Mouse (Mus musculus) right cerebral cortex, postnatal 25 days (tissue): Measurements from ENCODE around the gene Defb35.
"Not testable (repeated sequence)": the region's sequence is repeated elsewhere in the genome, so short reads cannot be mapped to it uniquely, and the experiment has no call there.

Experiments
- DNase-seq: peaks from one replicate; pipeline ENCODE4 v3.0.0; 2022

The Defb35 gene

DNA sequence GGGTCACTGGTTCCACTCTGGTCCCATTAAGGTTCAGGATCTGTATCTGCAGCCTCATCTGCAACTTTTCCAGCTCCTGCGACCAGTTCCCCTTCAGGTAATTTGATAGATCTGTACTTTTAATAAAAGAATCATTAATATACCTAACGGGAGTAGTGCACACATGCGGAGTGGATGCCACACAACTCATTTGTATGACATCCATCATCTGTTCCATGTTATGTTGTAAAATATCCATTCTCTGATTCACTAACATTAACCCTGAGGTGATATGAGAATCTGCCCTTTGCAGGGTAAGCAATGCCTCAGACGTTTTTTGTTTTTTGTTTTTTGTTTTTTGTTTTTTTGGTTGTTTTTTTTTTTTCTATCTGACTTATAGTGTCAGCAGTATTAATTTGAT lies at the start of gene Defb35:
TSS of gene Defb35 (plus strand) at position 301 of the 400 bp plus-strand sequence.
- DNase-seq = not testable (repeated sequence)

DNA sequence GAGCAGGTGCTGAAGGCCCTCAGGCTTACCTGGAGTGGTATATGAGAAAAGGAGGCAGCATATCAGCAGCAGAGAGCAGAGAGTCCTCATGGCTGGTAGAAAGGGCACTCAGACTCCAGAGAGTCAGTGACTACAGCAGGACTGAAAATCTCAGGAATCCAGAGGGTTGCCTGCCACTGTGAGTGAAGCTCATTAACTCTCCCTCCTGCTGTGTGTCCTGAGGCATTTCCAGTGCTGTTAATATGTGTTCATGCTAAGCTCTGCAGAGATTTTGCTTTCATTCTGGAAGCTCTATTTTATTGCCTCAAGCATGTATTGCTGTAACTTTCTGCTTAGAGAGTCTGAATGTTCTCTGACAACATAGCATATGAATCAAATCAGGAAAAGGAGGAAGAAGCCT lies 31.9 kb upstream of the Defb35 start, which contains the start of gene Defb11:
TSS of gene Defb11 (minus strand) at position 123 of the 400 bp plus-strand sequence.
- not testable (repeated sequence) for DNase-seq

DNA sequence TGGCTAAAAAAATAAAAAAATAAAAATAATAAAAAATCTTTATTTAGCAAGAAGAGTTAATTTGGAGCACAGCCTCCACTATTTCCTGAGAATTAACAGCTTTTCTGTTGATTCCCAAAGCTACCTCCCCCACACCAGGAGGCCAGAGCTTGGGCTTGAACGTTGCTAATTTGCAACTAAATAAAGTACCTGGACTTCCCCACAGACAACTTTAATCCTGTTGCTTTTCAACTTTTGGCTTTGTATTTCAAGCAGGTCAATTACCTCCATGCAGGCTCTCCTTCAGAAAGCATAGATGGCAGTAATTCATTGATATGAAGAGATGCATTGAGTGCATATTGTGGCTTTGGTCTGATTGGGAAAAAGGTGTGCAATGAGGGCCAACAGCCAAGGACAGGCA lies 26.2 kb upstream of the Defb35 start:
- no peak for DNase-seq

DNA sequence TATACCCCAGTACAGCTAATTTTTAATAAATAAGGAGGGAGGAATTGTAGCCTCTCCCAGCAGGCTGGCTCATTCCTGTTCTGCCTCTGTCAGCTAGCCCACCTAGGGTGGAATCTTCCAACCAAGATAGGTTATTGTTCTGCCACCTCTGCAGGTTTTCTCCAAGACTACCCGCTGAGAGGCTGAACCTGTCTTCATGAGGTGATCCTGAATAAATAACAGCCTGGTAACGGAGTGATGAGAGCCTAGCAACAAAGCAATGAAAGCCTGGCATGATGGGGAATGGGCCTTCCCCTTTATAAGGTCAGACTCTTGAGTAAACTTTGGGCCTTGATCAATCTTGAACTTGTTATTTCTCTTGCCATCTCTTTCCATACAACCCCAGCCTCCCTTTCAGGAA lies 25.6 kb upstream of the Defb35 start:
- DNase-seq = no peak

DNA sequence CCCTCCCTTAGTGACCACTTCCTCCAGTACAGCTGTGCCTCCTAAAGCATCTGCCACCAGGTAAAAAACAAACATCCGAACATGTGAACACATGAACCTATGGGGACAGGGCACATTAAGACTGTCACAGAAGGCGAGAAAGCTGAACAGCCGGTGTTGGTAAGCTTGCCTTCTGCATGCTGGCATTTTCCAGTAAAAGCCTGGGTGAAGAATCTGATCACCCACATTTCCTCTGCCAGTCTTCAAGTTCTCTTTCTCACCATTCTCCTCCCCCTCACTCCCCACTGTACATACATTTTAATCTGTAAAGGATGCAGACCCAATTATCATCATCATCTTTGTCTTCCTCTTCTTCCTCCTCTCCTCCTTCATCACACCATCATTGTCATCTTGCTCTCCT lies 22.5 kb upstream of the Defb35 start:
- no peak for DNase-seq

DNA sequence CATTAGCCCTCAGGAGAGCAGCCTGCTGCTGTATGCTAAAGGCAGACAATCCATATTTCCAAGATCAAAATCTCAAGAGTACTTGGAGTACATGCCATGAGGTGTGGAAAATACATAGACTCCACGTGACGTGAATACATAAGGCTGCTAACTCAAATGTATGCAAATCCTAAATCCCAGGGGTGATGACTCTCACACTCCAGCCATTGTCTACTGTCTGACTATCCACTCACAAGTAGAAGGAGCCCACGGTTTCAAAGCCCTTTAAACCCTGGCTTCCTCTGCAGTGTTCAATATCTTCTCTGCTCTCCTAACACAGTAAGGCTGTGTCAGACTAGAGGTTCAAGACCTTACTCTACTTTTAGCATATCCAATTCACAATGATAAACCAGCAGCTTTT lies 7.4 kb upstream of the Defb35 start:
- DNase-seq = not testable (repeated sequence)

DNA sequence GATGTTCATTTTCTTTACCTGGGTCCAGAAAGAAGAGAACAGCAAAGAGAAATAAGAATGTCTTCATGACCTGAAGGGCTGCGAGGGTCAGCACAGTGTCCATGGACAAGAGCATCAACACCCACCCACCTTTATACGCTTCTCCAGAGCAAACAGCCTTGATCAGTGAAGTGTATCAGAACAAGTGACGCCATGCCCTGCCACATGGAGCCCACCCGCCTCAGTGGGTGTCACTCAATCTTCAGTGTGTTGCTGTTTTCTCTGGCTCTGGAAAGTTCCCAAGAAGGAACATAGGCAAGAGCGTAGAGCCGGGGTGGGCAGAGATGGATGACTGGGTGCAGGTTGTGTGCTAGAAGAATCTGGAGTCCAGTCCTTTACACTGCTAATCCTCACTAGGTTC lies 5.5 kb upstream of the Defb35 start, which contains the start of gene Defb15:
TSS of gene Defb15 (minus strand) at position 101 of the 400 bp plus-strand sequence.
- DNase-seq = no peak

DNA sequence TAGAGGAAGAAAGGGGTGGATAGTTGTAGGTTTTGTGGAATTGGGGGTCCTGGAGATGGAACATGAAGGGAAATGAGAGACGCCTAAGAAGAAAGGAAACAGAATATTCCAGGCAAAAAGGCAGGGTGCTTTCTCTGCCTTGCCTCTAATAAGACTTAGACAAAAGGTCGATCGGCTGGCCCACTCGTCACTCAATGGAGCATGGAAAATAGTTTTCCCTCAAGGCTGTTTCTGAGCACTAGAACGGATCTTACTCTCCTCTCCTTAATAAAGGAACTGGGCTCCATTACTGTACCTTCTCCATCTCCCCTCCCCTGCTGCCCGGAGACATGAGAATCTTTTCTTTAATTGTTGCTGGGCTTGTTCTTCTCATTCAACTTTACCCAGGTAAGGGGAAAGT lies 8.3 kb downstream of the Defb35 start, which contains the start of gene Defb13:
TSS of gene Defb13 (plus strand) at position 301 of the 400 bp plus-strand sequence.
- DNase-seq = no peak

DNA sequence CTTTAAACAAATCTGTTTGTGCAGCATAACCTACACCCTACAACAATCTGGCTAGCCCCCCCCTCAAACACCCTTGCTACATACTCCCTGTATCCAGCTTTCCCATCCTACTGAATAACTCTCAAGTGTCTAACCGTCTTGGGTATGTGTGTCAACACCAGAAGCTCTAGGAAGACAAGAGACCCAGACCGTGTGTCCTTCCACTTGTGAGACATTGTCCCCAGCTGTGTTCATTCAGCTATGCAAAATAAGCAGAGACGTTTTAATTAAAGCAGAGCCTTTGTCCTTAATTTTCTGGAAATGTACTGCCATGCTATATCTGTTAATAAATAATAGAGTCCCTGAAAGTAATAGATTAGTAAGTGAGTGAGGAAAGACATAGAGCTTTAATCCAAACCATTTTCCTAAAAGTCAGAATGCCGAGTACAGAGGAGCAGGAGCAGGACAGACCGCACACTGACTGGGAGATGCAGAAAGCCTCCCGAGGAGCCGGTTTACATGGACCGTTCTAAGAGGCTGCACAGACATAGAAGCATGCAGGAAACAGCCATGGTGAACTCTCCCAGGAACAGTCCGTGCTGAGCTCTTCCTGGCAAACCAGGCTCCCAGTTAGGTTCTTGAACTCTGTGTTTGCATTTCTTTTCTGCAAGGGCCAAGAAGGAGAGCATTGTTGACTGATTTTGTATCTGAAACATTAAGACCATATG lies 9.3 kb downstream of the Defb35 start:
- no peak for DNase-seq

DNA sequence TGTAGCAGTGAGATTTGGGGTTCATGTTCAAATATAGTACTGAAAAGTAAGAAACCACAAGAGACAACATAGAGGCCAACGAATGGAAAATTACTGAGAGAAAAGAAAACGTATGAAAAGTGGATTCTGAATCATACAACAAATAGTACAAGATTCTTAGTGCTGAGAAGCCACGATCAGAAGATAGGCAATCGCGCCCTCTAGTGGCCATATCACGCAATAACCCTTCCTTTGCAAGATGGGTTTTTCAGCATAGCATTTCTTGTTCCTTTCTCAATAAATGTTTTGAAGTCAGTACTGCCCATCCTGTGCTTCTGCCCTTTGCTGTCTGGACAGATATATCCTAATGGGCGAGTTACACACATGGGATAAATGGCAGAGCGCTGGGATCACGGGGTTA lies 17.2 kb downstream of the Defb35 start:
- DNase-seq = peak; percentile 23

DNA sequence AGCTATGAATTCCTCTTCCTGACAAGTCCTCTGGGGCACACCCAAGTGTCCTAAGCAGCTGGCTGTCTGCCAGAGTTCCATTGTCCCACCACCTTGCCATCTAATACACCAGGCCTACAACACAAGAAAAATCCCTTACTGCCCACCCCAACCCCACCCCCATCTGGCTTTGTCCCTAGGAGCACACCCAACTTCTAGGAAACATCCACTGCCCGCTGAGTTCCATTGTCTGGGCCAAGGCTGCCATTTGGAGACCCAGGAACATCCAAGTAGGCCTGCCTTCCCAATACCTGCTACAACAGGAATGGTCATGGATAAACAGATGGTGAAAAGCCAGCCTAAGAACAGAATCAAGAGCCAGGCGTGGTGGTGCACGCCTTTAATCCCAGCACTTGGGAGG lies 18.2 kb downstream of the Defb35 start:
- DNase-seq = no peak

DNA sequence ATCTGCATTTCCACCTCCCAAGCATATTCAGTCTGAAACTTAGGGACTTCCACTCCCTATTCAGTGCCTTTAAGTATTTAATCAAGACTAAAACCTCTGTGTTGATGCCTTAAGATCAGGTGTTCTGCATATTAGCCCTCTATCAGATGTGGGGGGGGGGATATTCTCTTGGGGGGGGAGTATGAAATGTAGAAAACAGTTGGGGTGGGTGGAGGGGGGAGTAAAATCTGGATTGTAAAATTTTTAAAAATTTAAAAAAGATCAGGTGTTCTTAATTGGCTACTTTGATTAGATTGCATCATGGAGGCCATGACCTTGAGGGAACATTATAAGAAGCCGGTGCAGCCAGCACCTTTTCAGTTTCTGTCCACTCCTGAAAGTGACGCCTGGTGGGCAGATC lies 20.3 kb downstream of the Defb35 start, which contains the start of gene Fam90a1a:
TSS of gene Fam90a1a (plus strand) at position 301 of the 400 bp plus-strand sequence.
- no peak for DNase-seq

DNA sequence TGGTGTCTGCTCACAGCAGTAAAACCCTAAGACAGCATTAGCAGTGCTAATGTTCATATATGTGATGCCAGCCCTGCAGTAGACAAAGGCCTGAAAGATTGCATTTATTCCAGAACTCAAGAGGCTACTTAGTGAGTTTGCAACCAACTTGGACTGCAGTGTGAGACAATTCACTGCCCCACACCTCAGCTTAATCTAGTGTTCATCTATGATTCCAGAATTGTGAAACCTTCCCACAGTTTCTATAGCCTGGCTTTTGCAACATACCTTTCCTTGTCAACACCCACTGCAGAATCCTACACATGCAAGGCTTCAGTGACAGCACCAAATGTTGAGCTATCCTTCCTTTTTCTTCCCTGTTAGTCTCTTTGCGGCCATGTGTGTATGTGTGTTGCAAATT lies 28.5 kb downstream of the Defb35 start:
- no peak for DNase-seq

DNA sequence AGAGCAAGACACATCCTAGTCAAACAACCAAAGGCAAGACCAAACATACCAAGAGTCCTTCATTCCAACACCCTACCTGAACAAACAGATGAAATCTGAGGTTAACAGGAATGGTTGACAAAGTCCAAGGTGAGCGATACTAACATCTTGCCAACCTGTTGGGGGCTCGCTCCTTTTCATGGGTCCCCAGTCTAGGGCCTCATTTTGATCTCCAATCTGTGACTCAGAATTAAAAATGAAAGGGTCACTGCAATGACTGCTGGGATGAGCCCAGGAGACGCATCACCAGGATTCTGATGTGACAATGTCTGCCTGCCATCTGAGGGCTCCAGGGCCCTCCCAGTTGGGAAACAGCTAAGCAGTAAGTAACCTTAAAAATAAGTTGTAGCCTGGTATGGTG lies 31.3 kb downstream of the Defb35 start, which contains the start of gene Ccdc70:
TSS of gene Ccdc70 (plus strand) at position 301 of the 400 bp plus-strand sequence.
- no peak for DNase-seq

DNA sequence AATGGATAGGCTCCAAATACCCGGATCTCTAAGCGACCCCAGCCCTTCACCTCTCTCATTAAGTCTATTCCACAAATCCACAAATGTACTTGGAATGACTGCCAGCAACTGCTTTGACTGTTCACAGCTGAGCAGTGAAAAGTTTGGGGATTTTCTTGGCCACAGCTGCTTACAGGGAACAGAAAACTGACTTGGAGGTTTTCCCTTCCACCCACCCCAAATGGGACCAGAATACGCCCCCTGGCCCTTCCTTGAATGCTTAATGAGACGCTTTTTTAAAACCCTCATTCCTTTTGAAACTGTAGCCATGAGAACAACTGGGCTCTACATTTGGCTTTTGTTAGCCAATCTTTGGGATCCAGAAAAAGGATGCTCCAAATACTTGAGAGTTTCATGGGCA lies 40.0 kb downstream of the Defb35 start:
- no peak for DNase-seq

DNA sequence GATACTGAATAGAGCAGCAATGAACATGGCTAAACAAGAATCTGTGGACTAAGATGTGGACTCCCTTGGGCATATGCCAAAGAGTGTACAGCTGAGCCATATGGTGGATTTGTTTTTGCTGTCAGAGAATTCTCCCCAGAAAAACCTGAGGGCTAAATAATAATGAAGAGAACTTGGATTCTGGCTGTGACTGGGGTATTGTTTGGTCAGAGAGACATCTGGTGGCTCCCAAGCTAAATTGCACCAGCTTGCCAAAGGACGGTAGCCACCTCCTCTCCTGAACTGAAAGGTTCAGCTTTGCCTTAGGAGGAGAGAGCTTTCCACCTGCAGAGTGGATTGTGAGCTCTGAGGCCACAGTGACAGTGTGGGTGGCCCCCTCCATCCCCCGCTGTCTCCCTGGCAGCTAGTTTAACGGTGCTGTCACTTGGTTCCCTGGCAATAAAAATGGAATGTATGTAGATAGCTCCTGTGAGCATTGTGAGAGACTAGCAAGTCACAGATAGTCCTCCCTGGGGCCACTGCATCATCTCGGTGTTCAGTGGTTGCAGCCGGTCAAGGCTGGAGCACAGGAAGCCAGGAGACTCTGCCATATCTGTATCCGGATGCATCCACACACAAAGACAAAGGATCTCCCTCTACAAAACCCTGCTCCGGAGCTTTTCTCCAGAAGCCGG lies 43.6 kb downstream of the Defb35 start:
- peak; percentile 28 for DNase-seq
